Mouse (Mus musculus) midbrain, postnatal 0 days (tissue): ENCODE data around the gene Igf2bp1. TPM values are rescaled to one million over a fixed set of nuclear protein-coding genes. Genes with fewer than 3 reads are reported as not detected.
A peak's percentile ranks its signal among the peaks of the same experiment; 100 is the strongest.

ENCODE experiments used
- ATAC-seq: fragments of 200-750 bp; cut with Nextera tagmentation; 2 replicates; pipeline ENCODE4 v1.8.0; 2017; ENCODE audit warnings: moderate number of reproducible peaks, mild to moderate bottlenecking, moderate TSS enrichment, moderate library complexity; ENCODE audit not compliant: low FRiP score
- DNase-seq: peaks from one replicate; pipeline ENCODE4 v3.0.0-alpha.2; 2015; ENCODE audit warnings: low spot score
- H3K27ac ChIP-seq: fragments of 300-500 bp; sonication (generic); 2 replicates; pipeline ENCODE4 v1.5.1; 2014; ENCODE audit warnings: low read depth, mild to moderate bottlenecking, low read length, mixed read lengths
- H3K27me3 ChIP-seq: fragments of 300-500 bp; sonication (generic); 2 replicates; pipeline ENCODE4 v1.6.1; 2014; ENCODE audit warnings: low read length, control low read depth, mixed read lengths; ENCODE audit not compliant: insufficient read depth
- H3K36me3 ChIP-seq: fragments of 300-500 bp; sonication (generic); 2 replicates; pipeline ENCODE4 v1.6.1; 2014; ENCODE audit warnings: low read length, control low read depth, mixed read lengths; ENCODE audit not compliant: insufficient read depth
- H3K4me1 ChIP-seq: fragments of 300-500 bp; sonication (generic); 2 replicates; pipeline ENCODE4 v1.6.1; 2014; ENCODE audit warnings: mild to moderate bottlenecking, control low read depth, antibody characterized with exemption, low read length, mixed read lengths; ENCODE audit not compliant: insufficient read depth
- H3K4me2 ChIP-seq: fragments of 300-500 bp; sonication (generic); 2 replicates; pipeline ENCODE4 v1.6.1; 2014; ENCODE audit warnings: low read depth, mild to moderate bottlenecking, low read length, mixed read lengths; ENCODE audit not compliant: poor library complexity, severe bottlenecking
- H3K4me3 ChIP-seq: fragments of 300-500 bp; sonication (generic); 2 replicates; pipeline ENCODE4 v1.5.1; 2014; ENCODE audit warnings: low read depth, mild to moderate bottlenecking, low read length, moderate library complexity
- H3K9ac ChIP-seq: fragments of 300-500 bp; sonication (generic); replicated peaks from 2 replicates; pipeline ENCODE4 v1.6.1; 2014; ENCODE audit warnings: mild to moderate bottlenecking, low read length, moderate library complexity, mixed read lengths; ENCODE audit not compliant: poor library complexity, severe bottlenecking
- H3K9me3 ChIP-seq: fragments of 300-500 bp; sonication (generic); 2 replicates; pipeline ENCODE4 v1.6.1; 2016; ENCODE audit warnings: low read length, control low read depth
- CTCF ChIP-seq: IDR thresholded peaks from 2 replicates; pipeline ENCODE4 v1.5.1; 2016; ENCODE audit warnings: antibody characterized with exemption, mild to moderate bottlenecking
- WGBS: fragments of 180-500 bp; shearing (Covaris S2); extraction: QIAGEN DNeasy Blood & Tissue Kit; methylation state at CpG from one replicate; pipeline ENCODE4 v1.1.7; 2014; 5-methylcytosine and 5-hydroxymethylcytosine counted together
- polyA plus RNA-seq: library from polyadenylated mRNA; unstranded; fragments of >200 nt; fragmentation: Nextera tagmentation; extraction: Ambion mirVana; gene quantifications from 2 replicates; pipeline ENCODE4 v1.2.1, GENCODE M21; 2015
- total RNA-seq: library from RNA; depleted of rRNA; stranded (reverse); fragments of >200 nt; gene quantifications from 2 replicates; pipeline ENCODE4 v1.2.3, GENCODE M21; 2014

Igf2bp1 gene
- total and polyA plus RNA-seq, 2 experiments from 2014 or later = 1.3 to 2.2 TPM

- whole genome bisulfite sequencing = 56% methylated on average over 12 of the region's 12 CpGs
- H3K4me3 ChIP-seq = no peak overlapping the region
- no peaks in the 10 kb centered on the region for H3K9me3 ChIP-seq
- no peaks in the 10 kb centered on the region for H3K36me3 ChIP-seq
- H3K27ac ChIP-seq = no peak overlapping the region
- no peak for ATAC-seq
- TF ChIP-seq CTCF = no peak
- no peak for DNase-seq
- H3K9ac ChIP-seq = no peak overlapping the region
- peaks cover 16% of the 10 kb centered on the region for H3K27me3 ChIP-seq
- no peak overlapping the region for H3K4me2 ChIP-seq
- H3K4me1 ChIP-seq = no peaks in the 10 kb centered on the region
Measured at GRCm38 (mm10) chr11:95921991-95922621, 83.6 kb downstream of the Igf2bp1 start.

- Histone ChIP-seq H3K4me1 (0 out of 2 replicates have a peak, but pooled peaks cover 7% of the 10 kb centered on the region), H3K9ac (no peak overlapping the region), H3K27ac (no peak overlapping the region), H3K27me3 (peaks cover 56% of the 10 kb centered on the region), H3K9me3 (no peaks in the 10 kb centered on the region), H3K36me3 (no peaks in the 10 kb centered on the region), H3K4me2 (no peak overlapping the region), H3K4me3 (no peak overlapping the region)
- no peak for ATAC-seq
- DNase-seq = no peak
- no peak for TF ChIP-seq CTCF
- WGBS = 3% methylated on average over 5 of the region's 5 CpGs
Measured at GRCm38 (mm10) chr11:95916426-95916825, 89.3 kb downstream of the Igf2bp1 start.

- Histone ChIP-seq H3K9me3 (no peaks in the 10 kb centered on the region), H3K4me1 (0 out of 2 replicates have a peak, but pooled peaks cover 7% of the 10 kb centered on the region), H3K27me3 (peaks cover 59% of the 10 kb centered on the region), H3K36me3 (no peaks in the 10 kb centered on the region), H3K9ac (no peak overlapping the region), H3K4me3 (peak overlapping the region; percentile 14; the same call in 1 of the 2 replicates), H3K27ac (no peak overlapping the region), H3K4me2 (peak overlapping the region; percentile 37)
- no peak for TF ChIP-seq CTCF
- ATAC-seq (no peak), DNase-seq (no peak)
- WGBS = 2% methylated on average over 28 of the region's 28 CpGs
Measured at GRCm38 (mm10) chr11:95915006-95915710, 90.6 kb downstream of the Igf2bp1 start.

GRCm38 (mm10) chr11:95914571-95914991 is 91.2 kb downstream of the Igf2bp1 start, which contains the start of gene B4galnt2:
TSS of gene B4galnt2 (minus strand) at chr11:95914891.
- whole genome bisulfite sequencing = under 1% methylated on average over 34 of the region's 35 CpGs
- H3K4me3 ChIP-seq = peak within 1 kb of the TSS; percentile 14; the same call in 1 of the 2 replicates
- peaks cover 59% of the 10 kb centered on the region for H3K27me3 ChIP-seq
- 0 out of 2 replicates have a peak, but pooled peaks cover 7% of the 10 kb centered on the region for H3K4me1 ChIP-seq
- H3K27ac ChIP-seq = no peak within 1 kb of the TSS
- ATAC-seq (no peak), DNase-seq (no peak)
- peak within 1 kb of the TSS; percentile 37 for H3K4me2 ChIP-seq
- no peaks in the 10 kb centered on the region for H3K36me3 ChIP-seq
- H3K9ac ChIP-seq = no peak within 1 kb of the TSS
- no peak for TF ChIP-seq CTCF
- H3K9me3 ChIP-seq = no peaks in the 10 kb centered on the region

DNA sequence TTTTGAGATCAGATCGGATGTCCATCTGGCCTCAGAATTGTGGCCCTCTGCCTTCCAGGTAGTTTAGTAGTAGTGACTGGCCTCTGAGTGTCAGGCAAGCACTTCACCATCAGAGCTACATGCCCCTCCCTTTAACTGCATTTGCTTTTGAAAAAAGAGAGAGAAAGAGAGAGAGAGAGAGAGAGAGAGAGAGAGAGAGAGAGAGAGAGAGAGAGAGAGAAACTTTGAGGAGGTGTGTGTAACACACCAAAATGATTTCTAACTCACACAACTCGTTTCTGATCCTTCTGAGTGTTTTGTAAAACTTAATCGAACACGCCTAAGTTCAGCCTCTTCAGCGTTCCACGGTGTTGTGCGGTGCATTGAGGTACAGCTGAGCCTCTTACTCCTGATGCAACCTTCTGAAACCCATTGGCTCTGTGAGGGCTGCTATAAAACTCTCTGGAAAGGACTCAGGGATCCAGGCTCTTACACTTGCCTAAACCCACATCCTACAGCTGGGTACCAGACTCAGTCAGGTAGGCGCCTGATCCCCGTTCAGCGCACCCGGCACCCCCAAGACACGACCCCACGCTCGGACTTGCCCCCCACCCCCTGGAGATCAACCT is 91.7 kb downstream of the Igf2bp1 start:
- Histone ChIP-seq H3K27me3 (peaks cover 59% of the 10 kb centered on the region), H3K27ac (no peak overlapping the region), H3K4me3 (peak overlapping the region; percentile 14; the same call in 1 of the 2 replicates), H3K4me2 (peak overlapping the region; percentile 30), H3K36me3 (no peaks in the 10 kb centered on the region), H3K9me3 (no peaks in the 10 kb centered on the region), H3K4me1 (0 out of 2 replicates have a peak, but pooled peaks cover 7% of the 10 kb centered on the region), H3K9ac (no peak overlapping the region)
- TF ChIP-seq CTCF = no peak
- WGBS = 4% methylated on average over 14 of the region's 14 CpGs
- DNase-seq (no peak), ATAC-seq (no peak)
